Mouse (Mus musculus) urinary bladder, postnatal 14 days (tissue): Measurements from ENCODE around the gene Rps6ka1.
"Not testable (repeated sequence)": the region's sequence is repeated elsewhere in the genome, so short reads cannot be mapped to it uniquely, and the experiment has no call there.

Experiments used
- DNase-seq: peaks from one replicate; pipeline ENCODE4 v3.0.0; 2021; ENCODE audit warnings: low spot score

Gene Rps6ka1

GRCm38 (mm10) chr4:133887672-133888453, at the start of gene Rps6ka1:
Gene Rps6ka1 (minus strand): TSS chr4:133887797.
- DNase-seq, result peak; percentile 74

- no peak for DNase-seq
Observed at GRCm38 (mm10) chr4:133931785-133932184, 44.2 kb upstream of the Rps6ka1 start.

GRCm38 (mm10) chr4:133931349-133931748, 43.8 kb upstream of the Rps6ka1 start:
- DNase-seq, result no peak

- no peak for DNase-seq
Observed at GRCm38 (mm10) chr4:133929278-133929670, 41.7 kb upstream of the Rps6ka1 start.

GRCm38 (mm10) chr4:133928576-133929277, 41.1 kb upstream of the Rps6ka1 start:
- no peak for DNase-seq

GRCm38 (mm10) chr4:133925204-133925603, 37.6 kb upstream of the Rps6ka1 start:
- no peak for DNase-seq

GRCm38 (mm10) chr4:133923743-133924142, 36.1 kb upstream of the Rps6ka1 start:
- no peak for DNase-seq

- peak; percentile 25 for DNase-seq
Observed at GRCm38 (mm10) chr4:133918093-133918825, 30.7 kb upstream of the Rps6ka1 start.

GRCm38 (mm10) chr4:133911983-133912382, 24.4 kb upstream of the Rps6ka1 start:
- DNase-seq, result no peak

- peak; percentile 94 for DNase-seq
Observed at GRCm38 (mm10) chr4:133910236-133911211, 22.9 kb upstream of the Rps6ka1 start.

GRCm38 (mm10) chr4:133908051-133908450, 20.5 kb upstream of the Rps6ka1 start:
- no peak for DNase-seq

GRCm38 (mm10) chr4:133907086-133907485, 19.5 kb upstream of the Rps6ka1 start:
- no peak for DNase-seq

- not testable (repeated sequence) for DNase-seq
Observed at GRCm38 (mm10) chr4:133906336-133906735, 18.7 kb upstream of the Rps6ka1 start.

- DNase-seq, result no peak
Observed at GRCm38 (mm10) chr4:133905167-133905566, 17.6 kb upstream of the Rps6ka1 start.

GRCm38 (mm10) chr4:133904326-133904725, 16.7 kb upstream of the Rps6ka1 start:
- no peak for DNase-seq

- no peak for DNase-seq
Observed at GRCm38 (mm10) chr4:133903372-133903771, 15.8 kb upstream of the Rps6ka1 start.

- DNase-seq, result no peak
Observed at GRCm38 (mm10) chr4:133902510-133902909, 14.9 kb upstream of the Rps6ka1 start.

- DNase-seq, result no peak
Observed at GRCm38 (mm10) chr4:133900887-133901286, 13.3 kb upstream of the Rps6ka1 start.

GRCm38 (mm10) chr4:133900352-133900751, 12.8 kb upstream of the Rps6ka1 start:
- DNase-seq, result no peak

- no peak for DNase-seq
Observed at GRCm38 (mm10) chr4:133899241-133899800, 11.7 kb upstream of the Rps6ka1 start.

- DNase-seq, result peak; percentile 14
Observed at GRCm38 (mm10) chr4:133898151-133898550, 10.6 kb upstream of the Rps6ka1 start.
